Mouse (Mus musculus): ENCODE data around the gene Atp12a. TPM values are rescaled to one million over a fixed set of nuclear protein-coding genes. Genes with fewer than 3 reads are reported as not detected.

Atp12a gene
- not detected in 2 replicates for polyA plus RNA-seq (2016; fragmentation: Nextera tagmentation; extraction: Ambion mirVana)

- Histone ChIP-seq H3K27ac (no peak within 1 kb of the TSS), H3K4me1 (peaks cover 6% of the 10 kb centered on the region), H3K27me3 (ENCODE audit: insufficient read depth, poor library complexity, severe bottlenecking) (peaks cover 67% of the 10 kb centered on the region), H3K9me3 (no peaks in the 10 kb centered on the region), H3K4me3 (peak within 1 kb of the TSS; percentile 59), H3K36me3 (no peaks in the 10 kb centered on the region)
- WGBS = 2% methylated on average over 48 of the region's 48 CpGs
- DNase-seq (ENCODE audit: low spot score) = no peak
These were observed at the start of gene Atp12a for GRCm38 (mm10) chr14:56364711-56365237. Atp12a (plus strand) TSS chr14:56365068.

GRCm38 (mm10) chr14:56315519-56315918 lies 49.3 kb upstream of the Atp12a start:
- no peaks in the 10 kb centered on the region for H3K36me3 ChIP-seq
- H3K4me1 ChIP-seq = no peaks in the 10 kb centered on the region
- H3K27me3 ChIP-seq (ENCODE audit: insufficient read depth, poor library complexity, severe bottlenecking) = no peaks in the 10 kb centered on the region
- no peaks in the 10 kb centered on the region for H3K9me3 ChIP-seq
- WGBS = 36% methylated on average over 7 of the region's 7 CpGs
- H3K4me3 ChIP-seq = no peak overlapping the region
- no peak for DNase-seq (ENCODE audit: low spot score)
- no peak overlapping the region for H3K27ac ChIP-seq

DNA sequence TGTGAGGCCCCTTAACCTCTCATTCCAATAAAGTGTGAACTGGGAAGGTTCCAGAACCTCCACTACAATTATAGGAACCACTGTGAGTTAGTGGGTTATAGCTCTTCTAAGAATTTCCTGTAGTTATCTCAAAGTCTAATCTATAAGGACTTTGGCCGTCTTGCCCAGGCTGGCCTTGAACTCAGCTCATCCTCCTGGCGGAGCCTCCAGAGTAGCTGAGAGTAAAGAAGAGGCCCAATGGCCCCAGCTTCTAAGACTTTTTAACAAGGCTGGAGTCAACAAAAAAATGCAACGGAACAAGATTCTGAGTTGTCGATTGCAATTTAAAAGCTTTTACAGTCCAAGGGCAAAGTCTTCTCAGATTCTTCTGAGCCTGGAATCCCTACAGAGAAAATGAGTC lies 48.5 kb upstream of the Atp12a start:
- Histone ChIP-seq H3K4me3 (no peak overlapping the region), H3K4me1 (no peaks in the 10 kb centered on the region), H3K9me3 (no peaks in the 10 kb centered on the region), H3K36me3 (no peaks in the 10 kb centered on the region), H3K27me3 (ENCODE audit: insufficient read depth, poor library complexity, severe bottlenecking) (no peaks in the 10 kb centered on the region), H3K27ac (no peak overlapping the region)
- WGBS = 87% methylated on average over 4 of the region's 4 CpGs
- no peak for DNase-seq (ENCODE audit: low spot score)

GRCm38 (mm10) chr14:56322982-56323381 lies 41.9 kb upstream of the Atp12a start:
- Histone ChIP-seq H3K36me3 (no peaks in the 10 kb centered on the region), H3K9me3 (no peaks in the 10 kb centered on the region), H3K4me3 (no peak overlapping the region), H3K27ac (no peak overlapping the region), H3K4me1 (no peaks in the 10 kb centered on the region), H3K27me3 (ENCODE audit: insufficient read depth, poor library complexity, severe bottlenecking) (no peaks in the 10 kb centered on the region)
- 71% methylated on average over 1 of the region's 1 CpGs for WGBS
- DNase-seq (ENCODE audit: low spot score) = no peak

GRCm38 (mm10) chr14:56325038-56325437 lies 39.8 kb upstream of the Atp12a start:
- no peaks in the 10 kb centered on the region for H3K27me3 ChIP-seq (ENCODE audit: insufficient read depth, poor library complexity, severe bottlenecking)
- H3K4me1 ChIP-seq = no peaks in the 10 kb centered on the region
- DNase-seq (ENCODE audit: low spot score) = no peak
- no peaks in the 10 kb centered on the region for H3K36me3 ChIP-seq
- H3K27ac ChIP-seq = no peak overlapping the region
- H3K9me3 ChIP-seq = no peaks in the 10 kb centered on the region
- no peak overlapping the region for H3K4me3 ChIP-seq

GRCm38 (mm10) chr14:56333700-56334099 lies 31.2 kb upstream of the Atp12a start:
- Histone ChIP-seq H3K36me3 (no peaks in the 10 kb centered on the region), H3K27ac (no peak overlapping the region)
- DNase-seq (ENCODE audit: low spot score) = peak; percentile 46

GRCm38 (mm10) chr14:56334437-56334836 lies 30.4 kb upstream of the Atp12a start:
- WGBS = 90% methylated on average over 5 of the region's 5 CpGs
- Histone ChIP-seq H3K4me1 (peaks cover 16% of the 10 kb centered on the region), H3K9me3 (no peaks in the 10 kb centered on the region), H3K27me3 (ENCODE audit: insufficient read depth, poor library complexity, severe bottlenecking) (no peaks in the 10 kb centered on the region), H3K27ac (no peak overlapping the region), H3K36me3 (no peaks in the 10 kb centered on the region), H3K4me3 (no peak overlapping the region)
- peak; percentile 55 for DNase-seq (ENCODE audit: low spot score)

More at GRCm38 (mm10) chr14:56333700-56334099, 31.2 kb upstream of the Atp12a start:
- H3K27me3 ChIP-seq (ENCODE audit: insufficient read depth, poor library complexity, severe bottlenecking) = no peaks in the 10 kb centered on the region
- H3K9me3 ChIP-seq = no peaks in the 10 kb centered on the region
- H3K4me1 ChIP-seq = peaks cover 15% of the 10 kb centered on the region
- H3K4me3 ChIP-seq = no peak overlapping the region

DNA sequence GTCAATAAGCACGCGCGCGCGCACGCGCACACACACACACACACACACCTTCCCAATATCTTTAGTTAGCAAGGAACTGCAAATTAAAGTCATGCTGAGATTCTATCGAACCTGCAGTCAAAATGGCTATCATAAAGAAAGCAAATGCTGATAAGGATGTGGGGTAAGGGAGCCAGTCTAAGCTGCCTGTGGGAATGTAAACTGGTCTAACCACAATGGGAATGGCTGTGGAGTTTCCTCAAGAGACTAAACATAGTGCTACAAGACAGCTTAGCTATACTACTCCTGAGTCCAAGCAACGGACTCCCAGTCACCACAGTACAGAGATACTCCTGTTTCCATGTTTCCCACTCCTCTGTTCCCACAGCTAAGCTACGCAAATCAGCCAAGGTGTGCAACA lies 28.8 kb upstream of the Atp12a start:
- no peak overlapping the region for H3K4me3 ChIP-seq
- DNase-seq (ENCODE audit: low spot score) = peak; percentile 7
- no peaks in the 10 kb centered on the region for H3K36me3 ChIP-seq
- no peaks in the 10 kb centered on the region for H3K9me3 ChIP-seq
- no peaks in the 10 kb centered on the region for H3K27me3 ChIP-seq (ENCODE audit: insufficient read depth, poor library complexity, severe bottlenecking)
- peaks cover 16% of the 10 kb centered on the region for H3K4me1 ChIP-seq
- H3K27ac ChIP-seq = no peak overlapping the region
- WGBS = 81% methylated on average over 10 of the region's 10 CpGs

DNA sequence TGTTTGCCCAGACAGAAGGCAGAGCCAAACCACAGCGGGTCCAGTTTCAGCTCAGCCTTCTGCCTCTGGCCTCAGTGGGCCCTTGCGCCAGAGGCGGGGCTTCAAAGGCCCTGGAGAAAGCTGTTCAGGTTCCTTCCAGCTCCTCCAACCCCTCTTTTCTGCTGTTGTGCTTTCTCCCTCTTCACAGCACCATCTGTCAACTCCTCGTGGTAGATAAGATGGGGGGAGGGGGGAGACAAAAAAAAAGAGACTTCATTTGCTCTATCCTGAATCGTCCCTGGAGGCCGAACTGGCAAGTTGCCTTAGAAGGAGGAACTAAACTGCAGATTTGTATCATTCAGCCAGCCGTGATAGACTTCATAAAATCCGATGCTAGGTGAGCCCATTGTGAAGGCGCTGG lies 27.8 kb upstream of the Atp12a start:
- Histone ChIP-seq H3K27me3 (ENCODE audit: insufficient read depth, poor library complexity, severe bottlenecking) (no peaks in the 10 kb centered on the region), H3K4me3 (no peak overlapping the region), H3K9me3 (no peaks in the 10 kb centered on the region), H3K4me1 (peaks cover 16% of the 10 kb centered on the region), H3K27ac (no peak overlapping the region), H3K36me3 (no peaks in the 10 kb centered on the region)
- WGBS = 32% methylated on average over 9 of the region's 9 CpGs
- DNase-seq (ENCODE audit: low spot score) = peak; percentile 63

DNA sequence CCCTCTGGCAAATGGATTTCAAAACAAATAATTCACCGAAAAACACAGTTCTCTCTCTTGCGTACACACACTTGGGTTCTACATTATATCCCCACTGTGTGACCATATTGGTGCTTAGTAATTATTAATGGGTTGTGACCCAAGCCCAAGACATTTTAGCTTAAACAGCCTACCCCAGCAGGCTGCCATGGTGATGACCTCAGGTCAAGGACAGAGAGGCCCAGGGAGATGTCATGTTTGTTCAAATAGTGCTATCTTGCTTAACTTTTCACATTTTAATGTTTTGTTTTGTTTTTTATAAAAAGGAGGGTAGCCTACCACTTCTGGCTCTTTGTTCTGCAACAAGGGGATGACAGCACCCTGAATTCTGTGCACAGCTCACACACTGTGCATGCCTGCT lies 27.2 kb upstream of the Atp12a start:
- Histone ChIP-seq H3K4me1 (peaks cover 16% of the 10 kb centered on the region), H3K27ac (no peak overlapping the region), H3K9me3 (no peaks in the 10 kb centered on the region), H3K4me3 (no peak overlapping the region), H3K36me3 (no peaks in the 10 kb centered on the region), H3K27me3 (ENCODE audit: insufficient read depth, poor library complexity, severe bottlenecking) (no peaks in the 10 kb centered on the region)
- DNase-seq (ENCODE audit: low spot score) = peak; percentile 16
- WGBS = 81% methylated on average over 2 of the region's 2 CpGs

DNA sequence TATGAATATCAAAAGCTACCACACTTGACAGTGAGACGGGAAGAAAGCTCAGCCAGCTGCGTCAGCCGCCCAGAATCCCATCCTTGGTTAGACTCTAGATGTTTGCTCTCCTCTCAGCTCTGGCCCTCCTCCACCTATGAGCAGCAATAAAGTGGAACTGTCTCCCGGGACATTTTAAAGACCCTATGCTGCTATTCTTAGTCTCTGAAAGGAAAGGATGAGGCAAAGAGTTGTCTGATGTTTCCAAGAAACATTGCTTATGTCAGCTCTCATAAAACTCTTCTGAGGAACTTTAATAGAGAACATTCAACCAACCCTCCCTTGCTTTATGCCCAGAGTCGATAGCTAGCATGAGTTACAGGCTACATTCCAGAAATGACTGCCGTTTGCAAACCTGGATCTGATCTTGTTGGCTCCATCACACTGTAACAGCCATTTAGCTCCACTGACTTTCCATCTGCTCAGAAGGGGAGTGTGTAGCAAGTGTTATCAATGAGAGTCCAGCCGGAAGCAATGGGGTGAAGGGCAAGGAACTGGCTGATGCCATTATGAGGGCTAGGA lies 25.9 kb upstream of the Atp12a start:
- H3K4me3 ChIP-seq = no peak overlapping the region
- DNase-seq (ENCODE audit: low spot score) = peak; percentile 25
- no peaks in the 10 kb centered on the region for H3K9me3 ChIP-seq
- no peak overlapping the region for H3K27ac ChIP-seq
- H3K4me1 ChIP-seq = peaks cover 16% of the 10 kb centered on the region
- no peaks in the 10 kb centered on the region for H3K27me3 ChIP-seq (ENCODE audit: insufficient read depth, poor library complexity, severe bottlenecking)
- WGBS = 74% methylated on average over 7 of the region's 7 CpGs
- H3K36me3 ChIP-seq = no peaks in the 10 kb centered on the region

GRCm38 (mm10) chr14:56348704-56349103 lies 16.2 kb upstream of the Atp12a start:
- H3K27me3 ChIP-seq (ENCODE audit: insufficient read depth, poor library complexity, severe bottlenecking) = 0 out of 2 replicates have a peak, but pooled peaks cover 17% of the 10 kb centered on the region
- peak; percentile 63 for DNase-seq (ENCODE audit: low spot score)
- H3K36me3 ChIP-seq = no peaks in the 10 kb centered on the region
- 73% methylated on average over 3 of the region's 3 CpGs for WGBS
- peaks cover 5% of the 10 kb centered on the region; the same call in 1 of the 2 replicates for H3K4me1 ChIP-seq
- H3K9me3 ChIP-seq = no peaks in the 10 kb centered on the region
- H3K27ac ChIP-seq = no peak overlapping the region
- H3K4me3 ChIP-seq = no peak overlapping the region

DNA sequence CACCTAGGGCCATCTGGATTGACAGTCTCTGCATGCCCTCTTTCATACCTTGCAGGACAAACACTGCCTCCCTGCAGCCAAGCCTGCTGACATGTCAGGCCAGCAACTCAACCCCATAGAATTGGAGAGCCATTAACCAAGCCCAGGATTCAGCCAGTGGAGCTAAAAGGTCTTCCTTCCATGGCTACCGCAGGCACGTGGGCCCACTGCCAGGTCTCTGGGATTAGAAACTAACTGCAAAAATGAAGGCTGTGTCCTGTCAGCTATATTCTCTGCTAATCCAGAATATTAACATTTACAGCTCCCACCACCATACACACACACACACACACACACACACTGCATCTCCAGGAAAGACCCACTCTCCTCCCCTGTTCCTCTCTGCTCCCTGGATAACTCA lies 15.3 kb upstream of the Atp12a start:
- Histone ChIP-seq H3K27ac (no peak overlapping the region), H3K9me3 (no peaks in the 10 kb centered on the region), H3K27me3 (ENCODE audit: insufficient read depth, poor library complexity, severe bottlenecking) (0 out of 2 replicates have a peak, but pooled peaks cover 17% of the 10 kb centered on the region), H3K4me1 (peaks cover 5% of the 10 kb centered on the region; the same call in 1 of the 2 replicates), H3K36me3 (no peaks in the 10 kb centered on the region), H3K4me3 (no peak overlapping the region)
- no peak for DNase-seq (ENCODE audit: low spot score)
- 89% methylated on average over 2 of the region's 2 CpGs for WGBS

All from heart, embryonic 10.5 days (tissue).